Mouse (Mus musculus) heart, postnatal 0 days (tissue): ENCODE data around the gene Ache. TPM values are rescaled to one million over a fixed set of nuclear protein-coding genes. Genes with fewer than 3 reads are reported as not detected.

Experiments used
- ATAC-seq: fragments of 200-750 bp; cut with Nextera tagmentation; 2 replicates; pipeline ENCODE4 v1.8.0; 2017; ENCODE audit warnings: low read depth, moderate number of reproducible peaks, moderate library complexity; ENCODE audit not compliant: insufficient read depth
- DNase-seq: peaks from one replicate; pipeline ENCODE4 v3.0.0-alpha.2; 2016; ENCODE audit warnings: low spot score
- H3K27ac ChIP-seq: fragments of 300-500 bp; sonication (generic); 2 replicates; pipeline ENCODE4 v1.5.1; 2014; ENCODE audit warnings: low read depth, mild to moderate bottlenecking
- H3K27me3 ChIP-seq: fragments of 300-500 bp; sonication (generic); 2 replicates; pipeline ENCODE4 v1.6.1; 2014; ENCODE audit warnings: low read length, mixed read lengths; ENCODE audit not compliant: control insufficient read depth, insufficient read depth
- H3K36me3 ChIP-seq: fragments of 300-500 bp; sonication (generic); replicated peaks from 2 replicates; pipeline ENCODE4 v1.6.1; 2014; ENCODE audit warnings: low read length, mixed read lengths; ENCODE audit not compliant: control insufficient read depth, insufficient read depth
- H3K4me1 ChIP-seq: fragments of 300-500 bp; sonication (generic); 2 replicates; pipeline ENCODE4 v1.6.1; 2014; ENCODE audit warnings: antibody characterized with exemption; ENCODE audit not compliant: control insufficient read depth, insufficient read depth
- H3K4me2 ChIP-seq: fragments of 300-500 bp; sonication (generic); 2 replicates; pipeline ENCODE4 v1.6.1; 2014; ENCODE audit warnings: low read depth, mild to moderate bottlenecking, low read length, moderate library complexity
- H3K4me3 ChIP-seq: fragments of 300-500 bp; sonication (generic); 2 replicates; pipeline ENCODE4 v1.5.1; 2014; ENCODE audit warnings: low read depth, low read length
- H3K9ac ChIP-seq: fragments of 300-500 bp; sonication (generic); replicated peaks from 2 replicates; pipeline ENCODE4 v1.6.1; 2014; ENCODE audit warnings: low read depth, low read length, mixed read lengths
- H3K9me3 ChIP-seq: fragments of 300-500 bp; sonication (generic); replicated peaks from 2 replicates; pipeline ENCODE4 v1.6.1; 2016; ENCODE audit warnings: low read length; ENCODE audit not compliant: control insufficient read depth
- CTCF ChIP-seq: IDR thresholded peaks from 2 replicates; pipeline ENCODE4 v1.5.1; 2016; ENCODE audit warnings: antibody characterized with exemption, control low read depth, low read depth
- EP300 ChIP-seq: IDR thresholded peaks from 2 replicates; pipeline ENCODE4 v1.6.1; 2016; ENCODE audit warnings: antibody characterized with exemption, low read depth
- WGBS: fragments of 180-500 bp; shearing (Covaris S2); extraction: QIAGEN DNeasy Blood & Tissue Kit; methylation state at CpG from one replicate; pipeline ENCODE4 v1.1.7; 2014; 5-methylcytosine and 5-hydroxymethylcytosine counted together
- microRNA-seq: library from miRNA; unstranded; fragments of <30 nt; microRNA quantifications from one replicate; pipeline ENCODE4, GENCODE M21; 2016
- polyA plus RNA-seq: library from polyadenylated mRNA; unstranded; fragments of >200 nt; fragmentation: Nextera tagmentation; extraction: Ambion mirVana; gene quantifications from 2 replicates; pipeline ENCODE4 v1.2.1, GENCODE M21; 2015
- total RNA-seq: library from RNA; depleted of rRNA; stranded (reverse); fragments of >200 nt; gene quantifications from 2 replicates; pipeline ENCODE4 v1.2.3, GENCODE M21; 2014; ENCODE audit warnings: low replicate concordance; rRNA removed

The Ache gene
- total and polyA plus RNA-seq, 2 experiments from 2014 or later = 2.3 to 5.3 TPM

DNA sequence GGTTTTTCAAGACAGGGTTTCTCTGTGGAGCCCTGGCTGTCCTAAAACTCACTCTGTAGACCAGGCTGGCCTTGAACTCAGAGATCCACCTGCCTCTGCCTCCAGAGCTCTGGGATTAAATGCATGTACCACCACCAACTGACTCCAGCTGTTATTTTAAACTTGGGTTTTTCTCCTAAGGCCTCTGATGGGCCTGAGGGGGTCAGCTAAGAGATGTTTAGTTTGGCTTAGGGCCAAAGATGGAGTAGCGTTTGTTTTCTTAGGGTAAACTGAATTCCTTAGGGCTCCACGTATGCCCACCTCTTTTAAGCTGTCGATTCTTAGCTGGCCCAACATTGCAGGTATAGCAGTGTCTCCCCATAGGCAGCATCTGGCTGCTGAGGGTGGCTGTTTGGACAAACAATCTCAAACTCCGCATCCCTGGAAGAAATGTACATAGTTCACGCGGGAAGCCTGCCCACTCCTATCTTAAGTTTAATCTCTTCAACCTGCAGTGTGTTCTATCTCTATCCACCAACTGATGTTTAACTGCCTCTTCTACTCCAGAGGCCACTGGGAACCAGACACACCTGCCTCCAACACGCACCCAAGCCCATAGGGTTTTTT lies 55.2 kb downstream of the Ache start:
- no peak overlapping the region for H3K27ac ChIP-seq
- DNase-seq (no peak), ATAC-seq (no peak)
- 52% methylated on average over 7 of the region's 7 CpGs for WGBS
- H3K36me3 ChIP-seq = no peaks in the 10 kb centered on the region
- no peaks in the 10 kb centered on the region for H3K27me3 ChIP-seq
- no peak overlapping the region for H3K4me3 ChIP-seq
- no peak overlapping the region for H3K9ac ChIP-seq
- H3K9me3 ChIP-seq = no peaks in the 10 kb centered on the region
- no peak overlapping the region for H3K4me2 ChIP-seq
- no peak for TF ChIP-seq CTCF
- peaks cover 10% of the 10 kb centered on the region; the same call in 1 of the 2 replicates for H3K4me1 ChIP-seq

DNA sequence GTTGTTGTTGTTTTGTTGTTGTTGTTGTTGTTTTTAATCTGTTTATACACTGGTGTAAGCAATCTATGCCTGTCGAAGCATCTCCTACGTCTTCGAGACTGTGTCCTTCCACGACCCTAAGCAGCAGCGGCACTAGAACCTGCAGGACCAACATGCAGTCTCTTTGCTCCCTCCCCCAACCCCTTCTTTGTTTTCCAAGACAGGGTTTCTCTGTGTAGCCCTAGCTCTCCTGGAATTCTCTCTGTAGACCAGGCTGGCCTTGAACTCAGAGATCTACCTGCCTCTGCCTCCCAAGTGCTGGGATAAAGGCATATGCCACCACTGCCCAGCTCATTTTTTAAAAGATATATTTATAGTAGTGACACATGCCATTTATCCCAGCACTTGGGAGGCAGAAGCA lies 56.1 kb downstream of the Ache start:
- no peaks in the 10 kb centered on the region for H3K27me3 ChIP-seq
- no peak overlapping the region for H3K9ac ChIP-seq
- no peak for TF ChIP-seq CTCF
- no peak for TF ChIP-seq EP300
- H3K4me1 ChIP-seq = peaks cover 13% of the 10 kb centered on the region; the same call in 1 of the 2 replicates
- no peaks in the 10 kb centered on the region for H3K9me3 ChIP-seq
- no peak overlapping the region for H3K4me3 ChIP-seq
- WGBS = 93% methylated on average over 5 of the region's 5 CpGs
- no peak for ATAC-seq
- no peak overlapping the region for H3K4me2 ChIP-seq
- no peak for DNase-seq
- H3K27ac ChIP-seq = no peak overlapping the region
- H3K36me3 ChIP-seq = no peaks in the 10 kb centered on the region

DNA sequence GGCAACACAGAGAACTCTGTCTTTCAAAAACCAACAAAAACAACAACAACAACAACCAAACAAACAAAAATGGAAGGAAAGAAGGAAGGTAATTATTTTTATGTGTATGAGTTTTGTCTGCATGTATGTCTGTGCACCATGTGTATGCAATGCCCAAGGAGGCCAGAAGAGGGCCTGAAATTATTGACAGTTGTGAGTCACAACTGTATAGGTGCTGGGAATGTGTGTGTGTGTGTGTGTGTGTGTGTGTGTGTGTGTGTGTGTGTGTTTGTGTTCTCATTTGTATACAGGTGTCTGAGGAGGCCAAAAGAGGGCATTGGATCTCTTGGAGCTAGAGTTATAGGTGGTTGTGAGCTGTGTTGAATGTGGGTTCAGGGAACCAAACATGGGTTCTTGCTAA lies 56.5 kb downstream of the Ache start:
- TF ChIP-seq CTCF = no peak
- no peak for TF ChIP-seq EP300
- Histone ChIP-seq H3K4me2 (no peak overlapping the region), H3K4me1 (peaks cover 17% of the 10 kb centered on the region; the same call in 1 of the 2 replicates), H3K9ac (no peak overlapping the region), H3K27ac (no peak overlapping the region), H3K4me3 (no peak overlapping the region), H3K27me3 (no peaks in the 10 kb centered on the region), H3K36me3 (no peaks in the 10 kb centered on the region), H3K9me3 (no peaks in the 10 kb centered on the region)
- DNase-seq (no peak), ATAC-seq (no peak)

Small RNA genes lying within 50 kb of the gene (microRNA-seq; reads per million reads assigned to microRNA genes)
- gene Mir7036 = 0.54 reads per million
- not detected for gene Mir8116

Other genes starting within 250 kb of the Ache start
- 45.0 and 94.4 TPM in 2 replicates for gene Ap1s1, start 241.4 kb upstream of the Ache start, total RNA-seq
- 93.0 and 96.5 TPM in 2 replicates for gene Ap1s1, start 241.4 kb upstream of the Ache start, polyA plus RNA-seq
- gene Serpine1, start 215.3 kb upstream of the Ache start, total RNA-seq = 19.1 and 26.4 TPM in 2 replicates
- gene Serpine1, start 215.3 kb upstream of the Ache start, polyA plus RNA-seq = 0.93 and 1.2 TPM in 2 replicates
- 15.1 and 20.3 TPM in 2 replicates for gene Trim56, start 171.3 kb upstream of the Ache start, total RNA-seq
- gene Trim56, start 171.3 kb upstream of the Ache start, polyA plus RNA-seq = 4.7 and 4.9 TPM in 2 replicates
- gene Muc3, start 138.2 kb upstream of the Ache start, total RNA-seq = not detected in 2 replicates
- not detected in 2 replicates for gene Muc3, start 138.2 kb upstream of the Ache start, polyA plus RNA-seq
- 0.34 TPM in 1 of 2 replicates, not detected in the other for gene Muc3a, start 75.1 kb upstream of the Ache start, total RNA-seq
- not detected in 2 replicates for gene Muc3a, start 75.1 kb upstream of the Ache start, polyA plus RNA-seq
- 4.1 and 5.6 TPM in 2 replicates for gene Ufsp1, start 7.1 kb downstream of the Ache start, total RNA-seq
- gene Ufsp1, start 7.1 kb downstream of the Ache start, polyA plus RNA-seq = 11.5 and 11.9 TPM in 2 replicates
- gene Srrt, start 20.2 kb downstream of the Ache start, total RNA-seq = 77.2 and 139 TPM in 2 replicates
- gene Srrt, start 20.2 kb downstream of the Ache start, polyA plus RNA-seq = 34.9 and 38.0 TPM in 2 replicates
- 44.8 and 46.8 TPM in 2 replicates for gene Trip6, start 26.9 kb downstream of the Ache start, total RNA-seq
- 22.9 and 28.6 TPM in 2 replicates for gene Trip6, start 26.9 kb downstream of the Ache start, polyA plus RNA-seq
- gene Slc12a9, start 46.1 kb downstream of the Ache start, total RNA-seq = 7.3 and 14.8 TPM in 2 replicates
- 4.0 and 4.5 TPM in 2 replicates for gene Slc12a9, start 46.1 kb downstream of the Ache start, polyA plus RNA-seq
- gene Ephb4, start 62.6 kb downstream of the Ache start, total RNA-seq = 99.2 and 113 TPM in 2 replicates
- 20.4 and 23.1 TPM in 2 replicates for gene Ephb4, start 62.6 kb downstream of the Ache start, polyA plus RNA-seq
- gene Zan, start 189.5 kb downstream of the Ache start, total RNA-seq = under 0.01 and 0.43 TPM in 2 replicates
- 0.04 TPM in 2 replicates for gene Zan, start 189.5 kb downstream of the Ache start, polyA plus RNA-seq
- gene Pop7, start 215.0 kb downstream of the Ache start, total RNA-seq = 40.1 and 61.3 TPM in 2 replicates
- gene Pop7, start 215.0 kb downstream of the Ache start, polyA plus RNA-seq = 39.9 and 40.6 TPM in 2 replicates
- gene Gigyf1, start 231.0 kb downstream of the Ache start, total RNA-seq = 12.0 and 17.7 TPM in 2 replicates
- 7.2 TPM in 2 replicates for gene Gigyf1, start 231.0 kb downstream of the Ache start, polyA plus RNA-seq
- not detected in 2 replicates for gene Epo, start 245.7 kb downstream of the Ache start, total RNA-seq
- not detected in 2 replicates for gene Epo, start 245.7 kb downstream of the Ache start, polyA plus RNA-seq
- 599 and 872 TPM in 2 replicates for gene Gnb2, start 246.0 kb downstream of the Ache start, total RNA-seq
- 301 TPM in 2 replicates for gene Gnb2, start 246.0 kb downstream of the Ache start, polyA plus RNA-seq